Mouse (Mus musculus): ENCODE measurements around the gene Pcbp3.

DNA sequence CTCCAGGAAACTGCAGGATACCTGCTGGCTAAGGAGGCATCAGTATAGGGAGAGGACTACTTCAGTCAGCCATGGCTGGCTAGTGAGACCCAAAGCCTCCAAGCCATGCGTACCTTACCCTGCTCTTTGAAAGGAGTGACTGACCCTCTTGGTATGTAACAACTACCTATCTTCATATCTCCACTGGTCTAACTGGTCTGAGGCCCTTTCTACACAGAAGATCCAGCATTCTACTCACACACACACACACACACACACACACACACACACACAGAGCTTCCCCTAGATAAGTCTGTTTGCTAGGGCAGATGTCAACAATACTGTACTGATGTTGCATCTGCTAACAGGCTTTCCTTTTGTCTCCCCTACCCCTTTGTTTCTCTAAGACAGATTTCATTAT, 87.3 kb downstream of the Pcbp3 start:
- TF ChIP-seq CTCF (IDR thresholded peaks at IDR 0.05; ENCODE audit: insufficient read depth, low read depth, low read length) = no peak
- TF ChIP-seq POLR2A (IDR thresholded peaks at IDR 0.05; ENCODE audit: insufficient read depth, low read depth, low read length) = no peak
